Mouse (Mus musculus) thymus, postnatal 0 days (tissue): ENCODE data around the gene Lin7a. TPM values are rescaled to one million over a fixed set of nuclear protein-coding genes. Genes with fewer than 3 reads are reported as not detected.

Source experiments
- DNase-seq: peaks from one replicate; pipeline ENCODE4 v3.0.0-alpha.2; 2015; ENCODE audit warnings: low spot score
- polyA plus RNA-seq: library from polyadenylated mRNA; unstranded; fragments of >200 nt; fragmentation: Nextera tagmentation; extraction: Ambion mirVana; gene quantifications from 2 replicates; pipeline ENCODE4 v1.2.1, GENCODE M21; 2015

The Lin7a gene
- polyA plus RNA-seq, 1 experiment from 2014 or later = 1.1 TPM

DNA sequence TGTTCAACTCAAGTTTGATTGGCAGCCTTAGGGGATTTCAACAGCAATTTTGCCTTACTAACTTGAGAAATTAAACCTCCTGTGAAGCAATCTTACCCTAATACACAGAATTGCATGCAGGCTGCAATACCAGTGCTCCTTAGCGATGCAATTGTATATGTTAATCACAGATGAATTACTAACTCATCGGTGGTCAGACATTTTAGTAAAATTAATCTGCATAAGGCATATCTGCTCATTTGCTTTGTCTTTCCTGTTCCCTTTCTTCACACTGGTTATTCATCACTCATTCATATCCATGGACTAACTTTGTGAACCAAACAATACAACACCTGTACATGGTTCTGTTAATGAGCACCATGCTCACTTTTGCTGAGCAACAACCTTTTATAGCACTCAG is 20.2 kb upstream of the Lin7a start:
- DNase-seq = no peak

- no peak for DNase-seq
Measured at GRCm38 (mm10) chr10:107251801-107252502, 19.5 kb upstream of the Lin7a start.

DNA sequence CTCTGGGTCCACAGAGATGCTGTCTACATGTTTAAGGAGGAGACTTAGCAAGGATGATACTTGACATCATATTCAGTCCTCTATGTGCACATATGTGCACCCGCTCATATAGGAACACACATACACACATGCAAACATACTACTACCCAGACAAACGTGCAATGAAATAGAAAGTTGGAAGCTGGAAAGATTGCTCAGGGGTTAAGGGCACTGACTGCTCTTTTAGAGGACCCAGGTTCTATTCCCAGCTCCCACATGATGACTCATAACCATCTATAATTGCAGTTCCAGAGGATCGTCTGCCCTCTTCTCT is 19.0 kb upstream of the Lin7a start:
- DNase-seq = no peak

DNA sequence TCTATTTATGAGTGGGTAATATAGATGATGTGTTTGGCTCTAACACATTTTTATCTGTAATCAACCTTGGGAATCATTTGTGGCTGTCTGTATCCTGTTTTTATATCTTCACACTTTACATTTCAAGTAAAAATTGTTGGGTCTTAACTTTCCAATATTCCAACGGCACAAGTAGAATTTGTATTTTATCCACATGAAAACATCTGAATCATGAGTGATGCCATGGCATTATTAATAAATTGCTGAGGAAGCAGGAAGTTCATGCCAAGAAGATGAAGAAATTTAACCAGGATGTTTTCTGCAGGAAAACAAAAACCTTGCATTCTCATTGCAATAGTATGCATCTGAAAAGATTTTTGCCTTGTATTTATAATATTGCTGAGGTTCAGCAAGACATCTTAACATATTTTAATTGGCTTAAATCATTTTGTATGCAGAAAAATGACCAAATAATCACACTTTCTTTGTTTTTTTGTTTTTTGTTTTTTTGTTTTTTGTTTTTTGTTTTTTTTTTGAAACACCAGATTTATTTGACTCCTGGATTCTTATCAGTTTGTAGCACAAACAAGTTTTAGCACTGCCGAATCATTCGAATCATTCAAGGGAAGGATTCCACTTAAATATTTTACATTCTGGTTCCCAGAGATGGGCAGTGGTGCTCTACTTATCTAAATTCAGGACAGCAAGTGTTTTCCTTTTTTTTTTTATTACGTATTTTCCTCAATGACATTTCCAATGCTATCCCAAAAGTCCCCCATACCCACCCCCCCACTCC is 18.1 kb upstream of the Lin7a start:
- no peak for DNase-seq

- DNase-seq = no peak
Measured at GRCm38 (mm10) chr10:107254656-107255055, 16.8 kb upstream of the Lin7a start.

- DNase-seq = no peak
Measured at GRCm38 (mm10) chr10:107255351-107256050, 16.0 kb upstream of the Lin7a start.

DNA sequence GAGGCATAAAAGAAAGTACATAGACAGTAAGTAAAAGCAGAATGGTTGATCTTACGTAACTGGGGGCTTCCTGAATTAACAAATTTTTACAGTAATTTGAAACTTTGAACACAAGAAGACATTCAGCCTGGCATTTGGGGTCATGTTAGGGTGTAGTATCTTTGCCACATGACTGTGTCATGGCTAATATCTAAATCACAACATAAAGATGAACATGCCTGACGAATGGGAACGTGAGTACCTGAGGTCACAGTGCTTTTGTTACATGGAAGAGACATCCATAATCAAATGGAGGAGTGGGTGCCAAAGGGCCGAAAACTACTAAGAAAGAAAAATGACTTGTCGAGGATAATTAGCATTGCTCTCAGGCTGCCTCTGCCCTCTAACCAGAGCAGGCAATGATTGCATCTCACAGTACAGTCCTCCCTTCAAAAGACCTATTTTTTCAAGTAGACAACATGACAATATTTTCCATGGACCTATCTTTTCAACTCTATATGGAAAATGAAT is 15.0 kb upstream of the Lin7a start:
- DNase-seq = no peak

- no peak for DNase-seq
Measured at GRCm38 (mm10) chr10:107260428-107260827, 11.1 kb upstream of the Lin7a start.

DNA sequence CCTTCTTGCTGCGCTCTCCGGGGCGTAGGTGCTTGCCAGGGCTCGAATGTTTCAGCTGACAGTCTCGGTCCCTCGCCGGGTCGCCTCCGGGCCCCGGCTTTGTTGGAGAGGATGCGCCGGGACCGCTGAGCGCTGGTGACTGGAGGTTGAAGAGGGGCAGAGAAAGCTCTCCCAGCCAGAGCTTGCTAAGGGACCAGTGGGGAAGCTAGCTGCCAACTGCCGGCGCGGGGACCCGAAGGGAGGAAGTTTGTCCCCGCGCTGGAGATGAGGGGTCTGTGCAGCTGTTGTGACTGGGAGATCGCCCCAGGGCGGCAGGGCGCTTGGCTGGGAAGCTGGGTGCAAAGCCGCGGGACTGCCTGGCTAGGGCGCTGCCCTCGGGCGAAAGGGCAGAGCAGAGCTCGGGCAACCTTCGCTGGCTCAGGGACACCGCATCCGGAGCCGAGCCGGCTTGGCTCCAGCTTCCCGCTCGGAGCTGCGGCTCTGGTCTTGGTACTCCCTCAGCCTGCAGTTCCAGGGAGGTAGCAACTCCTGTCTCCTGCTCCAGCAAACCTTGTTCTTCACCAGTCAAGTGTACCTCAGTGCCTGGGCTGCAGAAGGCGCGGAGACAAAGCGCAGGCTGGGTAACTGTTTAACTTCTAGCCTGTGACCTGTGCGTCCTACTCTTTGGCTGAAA is 781 bp downstream of the Lin7a start:
- DNase-seq = no peak

DNA sequence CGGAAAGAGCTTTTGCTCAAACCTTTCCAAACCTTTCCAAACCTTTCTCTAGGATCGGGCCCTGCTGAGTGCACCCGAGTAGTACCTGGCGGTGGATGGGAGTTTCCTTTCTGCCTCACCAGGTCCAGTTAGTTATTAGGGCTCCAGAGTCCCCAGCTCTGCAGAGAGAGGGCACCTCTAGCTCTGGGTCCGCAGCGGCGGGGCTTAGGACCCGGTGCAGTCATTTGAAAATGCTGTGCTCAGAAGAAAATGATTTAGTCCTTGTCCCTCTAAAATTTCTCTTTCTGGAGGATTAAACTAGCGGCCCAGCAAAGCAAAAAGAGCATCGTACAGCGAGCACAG is 1.3 kb downstream of the Lin7a start:
- no peak for DNase-seq

GRCm38 (mm10) chr10:107273848-107274247 is 2.4 kb downstream of the Lin7a start:
- no peak for DNase-seq

DNA sequence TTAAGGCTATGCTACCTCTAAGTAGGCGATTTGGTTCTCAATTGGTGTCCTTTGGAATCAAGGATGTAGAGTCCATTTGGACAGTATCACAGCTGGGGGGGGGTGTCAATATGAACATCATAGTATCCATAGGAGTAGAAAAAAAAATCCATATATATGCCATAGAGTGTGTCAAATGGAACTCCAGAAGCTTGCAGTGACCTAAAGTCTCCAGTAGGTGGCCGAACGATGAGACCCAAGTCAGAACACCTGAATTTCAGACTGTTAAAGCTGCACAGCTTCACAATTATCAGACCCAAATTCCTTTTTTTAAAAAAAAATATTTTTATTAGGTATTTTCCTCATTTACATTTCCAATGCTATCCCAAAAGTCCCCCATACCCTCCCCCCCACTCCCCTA is 3.3 kb downstream of the Lin7a start:
- no peak for DNase-seq

DNA sequence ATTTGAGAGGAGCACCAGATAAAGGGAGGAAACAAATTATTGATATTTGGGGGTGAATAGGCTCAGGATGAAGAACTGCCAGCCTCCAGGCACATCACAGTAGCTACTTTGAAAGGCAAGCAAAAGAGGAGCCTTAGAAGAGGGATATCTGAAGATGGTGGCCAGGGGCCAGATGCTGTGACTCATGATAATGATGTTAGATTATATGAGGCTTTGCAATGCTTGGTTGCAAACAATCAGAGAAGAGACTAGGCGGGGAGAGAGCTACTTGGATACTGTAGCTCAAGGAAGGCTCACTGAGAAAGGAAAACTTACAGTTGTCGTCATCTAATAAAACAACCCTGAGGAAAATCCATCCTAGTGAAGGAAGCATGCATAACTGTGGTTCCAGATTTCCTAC is 5.2 kb downstream of the Lin7a start:
- DNase-seq = no peak

DNA sequence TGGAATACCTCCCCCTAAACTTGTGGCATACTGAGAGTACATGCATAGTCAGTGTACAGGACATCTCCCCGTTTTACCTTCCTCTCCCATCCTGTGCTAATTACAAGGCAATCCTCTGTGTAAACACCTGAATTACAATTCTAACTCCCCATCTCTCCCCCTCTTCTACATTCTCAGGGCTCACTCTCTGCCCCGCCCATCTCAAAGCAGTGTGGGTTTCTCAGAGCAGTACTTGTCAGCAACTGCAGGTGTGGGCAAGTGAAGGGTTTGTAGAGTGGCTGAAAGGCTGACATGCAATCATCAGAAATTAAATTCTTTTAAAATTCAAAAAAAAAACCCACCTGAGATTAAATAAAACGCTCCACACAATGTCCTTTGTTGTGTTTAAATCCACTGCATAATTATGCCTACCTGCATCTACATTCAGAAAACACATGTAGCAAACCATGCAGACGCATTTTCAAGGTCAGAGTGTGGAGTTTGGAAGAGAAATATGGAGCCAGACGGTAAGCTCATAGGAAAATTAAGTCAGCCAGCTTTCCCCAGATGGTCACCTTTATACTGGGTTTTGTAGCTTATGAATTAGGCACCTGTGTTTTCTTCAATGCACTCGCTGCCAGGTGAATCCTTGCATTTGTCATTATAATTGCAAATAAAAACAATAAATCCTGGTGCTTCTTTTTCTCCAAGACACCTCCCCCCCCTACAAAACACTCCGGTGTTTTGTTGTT is 22.6 kb downstream of the Lin7a start:
- DNase-seq = no peak

- no peak for DNase-seq
Measured at GRCm38 (mm10) chr10:107300587-107301248, 29.2 kb downstream of the Lin7a start.

DNA sequence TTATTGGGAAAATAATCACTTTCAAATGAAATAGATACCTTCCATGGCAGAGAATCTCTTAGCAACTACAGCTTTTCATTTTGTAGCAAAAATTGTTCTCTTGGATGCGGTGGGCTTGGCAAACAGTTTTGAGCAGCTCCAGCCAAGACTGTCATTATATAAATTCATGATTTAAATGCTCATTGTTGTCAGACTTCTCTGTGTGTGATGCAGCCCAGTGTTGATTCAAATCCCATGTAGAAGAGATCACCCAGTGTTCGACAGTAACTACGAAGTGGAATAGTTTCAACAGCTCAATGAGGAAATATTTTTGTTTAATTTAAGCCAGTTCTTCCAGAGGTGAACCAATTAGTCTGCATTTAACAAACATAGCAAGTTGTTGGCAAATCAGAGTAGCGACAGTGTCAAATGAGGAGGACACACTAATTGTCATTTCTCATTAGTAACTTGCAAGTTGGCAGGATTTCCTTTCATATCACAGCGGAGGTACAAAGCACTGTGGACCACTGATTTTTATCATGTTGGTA is 39.5 kb downstream of the Lin7a start:
- DNase-seq = no peak

- no peak for DNase-seq
Measured at GRCm38 (mm10) chr10:107312609-107313008, 41.1 kb downstream of the Lin7a start.

GRCm38 (mm10) chr10:107313395-107313794 is 41.9 kb downstream of the Lin7a start:
- DNase-seq = no peak

- DNase-seq = no peak
Measured at GRCm38 (mm10) chr10:107315251-107315650, 43.8 kb downstream of the Lin7a start.

- no peak for DNase-seq
Measured at GRCm38 (mm10) chr10:107315681-107316080, 44.2 kb downstream of the Lin7a start.
